Mouse (Mus musculus) megakaryocyte, embryonic 14.5 days (primary cell): ENCODE results near the gene Nkx2-5.

ENCODE experiments used
- FLI1 ChIP-seq: IDR thresholded peaks from 2 replicates; pipeline ENCODE4 v1.6.1; 2012; ENCODE audit warnings: low read length, inconsistent platforms, mixed read lengths
- GATA1 ChIP-seq: IDR thresholded peaks from 3 replicates; pipeline ENCODE4 v1.6.1; 2012; ENCODE audit warnings: mixed read lengths, low read length, inconsistent platforms, borderline replicate concordance

DNA sequence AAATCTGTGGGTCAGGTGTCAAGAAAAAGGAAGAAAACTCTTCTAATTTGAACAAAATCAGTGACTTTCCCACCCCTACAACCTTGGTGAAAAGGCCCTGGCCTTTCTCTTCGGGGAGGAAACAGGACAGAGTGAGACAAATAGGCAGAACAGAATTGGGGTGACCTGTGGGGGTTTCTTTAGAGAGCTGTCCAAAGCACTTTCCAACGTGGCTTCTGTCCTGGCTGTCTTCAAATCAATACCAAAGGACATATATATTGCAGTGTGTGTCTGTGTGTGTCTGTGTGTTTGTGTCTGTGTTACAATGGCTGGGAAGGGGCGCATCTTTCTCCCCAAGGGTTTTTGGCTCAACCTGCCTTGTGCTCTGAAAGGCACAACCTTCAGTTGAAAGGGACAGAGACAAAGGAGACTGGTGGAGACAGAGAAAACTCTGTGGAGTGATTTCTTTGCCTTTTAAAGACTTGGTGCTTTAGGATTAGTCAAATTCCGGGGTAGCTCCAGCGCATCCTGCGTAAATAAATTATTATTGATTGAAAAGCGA, 1.0 kb downstream of the Nkx2-5 start:
- no peak for TF ChIP-seq GATA1
- TF ChIP-seq FLI1 = no peak
